Mouse (Mus musculus): ENCODE measurements around the gene Lrp1.
A peak's percentile ranks its signal among the peaks of the same experiment; 100 is the strongest.
"Not testable (repeated sequence)": the region's sequence is repeated elsewhere in the genome, so short reads cannot be mapped to it uniquely, and the experiment has no call there.

Lrp1 gene

GRCm38 (mm10) chr10:127620406-127621190 lies at the start of gene Lrp1:
Gene Lrp1 (minus strand): TSS chr10:127621148.
- peak; percentile 81 for DNase-seq (ENCODE audit: extremely low spot score)

GRCm38 (mm10) chr10:127670185-127670584 lies 49.2 kb upstream of the Lrp1 start:
- no peak for DNase-seq (ENCODE audit: extremely low spot score)

- DNase-seq (ENCODE audit: extremely low spot score), result no peak
Observed at GRCm38 (mm10) chr10:127669170-127669569, 48.2 kb upstream of the Lrp1 start.

GRCm38 (mm10) chr10:127668093-127669050 lies 47.4 kb upstream of the Lrp1 start, which contains the start of gene Nab2:
Gene Nab2 (minus strand): TSS chr10:127668568.
- peak; percentile 62 for DNase-seq (ENCODE audit: extremely low spot score)

- DNase-seq (ENCODE audit: extremely low spot score), result peak; percentile 83
Observed at GRCm38 (mm10) chr10:127667269-127668092, 46.5 kb upstream of the Lrp1 start.

GRCm38 (mm10) chr10:127666501-127667268 lies 45.7 kb upstream of the Lrp1 start, which contains the start of gene Nemp1:
Gene Nemp1 (plus strand): TSS chr10:127666901.
- DNase-seq (ENCODE audit: extremely low spot score), result peak; percentile 80

GRCm38 (mm10) chr10:127665366-127666181 lies 44.6 kb upstream of the Lrp1 start:
- DNase-seq (ENCODE audit: extremely low spot score), result peak; percentile 53

- DNase-seq (ENCODE audit: extremely low spot score), result no peak
Observed at GRCm38 (mm10) chr10:127664891-127665290, 43.9 kb upstream of the Lrp1 start.

- no peak for DNase-seq (ENCODE audit: extremely low spot score)
Observed at GRCm38 (mm10) chr10:127664166-127664565, 43.2 kb upstream of the Lrp1 start.

GRCm38 (mm10) chr10:127663590-127663989 lies 42.6 kb upstream of the Lrp1 start:
- no peak for DNase-seq (ENCODE audit: extremely low spot score)

- peak; percentile 58 for DNase-seq (ENCODE audit: extremely low spot score)
Observed at GRCm38 (mm10) chr10:127662666-127663253, 41.8 kb upstream of the Lrp1 start.

GRCm38 (mm10) chr10:127661915-127662663 lies 41.1 kb upstream of the Lrp1 start:
- DNase-seq (ENCODE audit: extremely low spot score), result peak; percentile 52

GRCm38 (mm10) chr10:127661291-127661914 lies 40.5 kb upstream of the Lrp1 start:
- no peak for DNase-seq (ENCODE audit: extremely low spot score)

- no peak for DNase-seq (ENCODE audit: extremely low spot score)
Observed at GRCm38 (mm10) chr10:127659551-127659950, 38.6 kb upstream of the Lrp1 start.

- no peak for DNase-seq (ENCODE audit: extremely low spot score)
Observed at GRCm38 (mm10) chr10:127658076-127658475, 37.1 kb upstream of the Lrp1 start.

- not testable (repeated sequence) for DNase-seq (ENCODE audit: extremely low spot score)
Observed at GRCm38 (mm10) chr10:127657617-127658016, 36.7 kb upstream of the Lrp1 start.

- DNase-seq (ENCODE audit: extremely low spot score), result no peak
Observed at GRCm38 (mm10) chr10:127654970-127655579, 34.1 kb upstream of the Lrp1 start.
